Mouse (Mus musculus): ENCODE results near the gene Cemip. TPM values are rescaled to one million over a fixed set of nuclear protein-coding genes. Genes with fewer than 3 reads are reported as not detected.

Gene Cemip
- polyA plus RNA-seq, 1 experiment from 2014 or later = 0.51 TPM

- Histone ChIP-seq H3K27me3 (replicated peaks) (no peaks in the 10 kb centered on the region), H3K9me3 (no peaks in the 10 kb centered on the region), H3K4me2 (no peak overlapping the region), H3K4me3 (replicated peaks) (no peak overlapping the region), H3K9ac (no peak overlapping the region), H3K36me3 (no peaks in the 10 kb centered on the region), H3K27ac (no peak overlapping the region), H3K4me1 (peaks cover 26% of the 10 kb centered on the region)
- 45% methylated on average over 7 of the region's 7 CpGs for WGBS
- no peak for ATAC-seq (ENCODE audit: insufficient read depth, low FRiP score, low read depth)
Observed at GRCm38 (mm10) chr7:84116621-84117542, 30.6 kb upstream of the Cemip start.

- Histone ChIP-seq H3K4me2 (no peak overlapping the region), H3K4me1 (peaks cover 20% of the 10 kb centered on the region), H3K4me3 (replicated peaks) (no peak overlapping the region), H3K9me3 (no peaks in the 10 kb centered on the region), H3K9ac (no peak overlapping the region), H3K36me3 (no peaks in the 10 kb centered on the region), H3K27ac (no peak overlapping the region), H3K27me3 (replicated peaks) (no peaks in the 10 kb centered on the region)
- ATAC-seq (ENCODE audit: insufficient read depth, low FRiP score, low read depth) = no peak
- 67% methylated on average over 2 of the region's 2 CpGs for WGBS
Observed at GRCm38 (mm10) chr7:84115385-84115784, 29.1 kb upstream of the Cemip start.

DNA sequence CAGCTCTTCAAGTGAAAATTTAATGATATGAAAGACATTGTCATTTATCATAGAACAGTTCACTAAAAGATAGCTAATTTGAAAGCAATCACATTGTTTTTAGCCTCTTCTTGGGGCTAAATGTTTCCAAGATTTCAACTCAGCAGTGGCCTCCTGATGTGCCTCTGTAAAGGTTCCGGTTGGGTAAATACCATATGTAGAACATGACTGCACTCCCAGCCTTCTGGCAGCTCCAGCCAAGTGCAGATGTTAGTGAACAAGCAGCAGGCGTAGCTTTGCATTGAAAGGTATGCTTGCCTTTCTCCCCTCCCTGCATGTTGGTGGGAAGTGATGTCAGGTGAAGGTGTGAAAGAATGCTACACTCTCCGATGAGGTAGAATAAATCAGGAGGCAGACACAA is 28.5 kb upstream of the Cemip start:
- 76% methylated on average over 3 of the region's 3 CpGs for WGBS
- Histone ChIP-seq H3K9me3 (no peaks in the 10 kb centered on the region), H3K4me1 (peaks cover 14% of the 10 kb centered on the region), H3K4me3 (replicated peaks) (no peak overlapping the region), H3K36me3 (no peaks in the 10 kb centered on the region), H3K4me2 (no peak overlapping the region), H3K27me3 (replicated peaks) (no peaks in the 10 kb centered on the region), H3K9ac (no peak overlapping the region), H3K27ac (no peak overlapping the region)
- ATAC-seq (ENCODE audit: insufficient read depth, low FRiP score, low read depth) = no peak

GRCm38 (mm10) chr7:84113035-84113390 is 26.7 kb upstream of the Cemip start:
- no peak overlapping the region for H3K9ac ChIP-seq
- no peak overlapping the region for H3K4me3 ChIP-seq (replicated peaks)
- no peak overlapping the region for H3K27ac ChIP-seq
- H3K4me2 ChIP-seq = no peak overlapping the region
- no peaks in the 10 kb centered on the region for H3K27me3 ChIP-seq (replicated peaks)
- H3K36me3 ChIP-seq = no peaks in the 10 kb centered on the region
- H3K9me3 ChIP-seq = no peaks in the 10 kb centered on the region
- no peak for ATAC-seq (ENCODE audit: insufficient read depth, low FRiP score, low read depth)
- peaks cover 11% of the 10 kb centered on the region for H3K4me1 ChIP-seq
- 89% methylated on average over 8 of the region's 8 CpGs for WGBS

DNA sequence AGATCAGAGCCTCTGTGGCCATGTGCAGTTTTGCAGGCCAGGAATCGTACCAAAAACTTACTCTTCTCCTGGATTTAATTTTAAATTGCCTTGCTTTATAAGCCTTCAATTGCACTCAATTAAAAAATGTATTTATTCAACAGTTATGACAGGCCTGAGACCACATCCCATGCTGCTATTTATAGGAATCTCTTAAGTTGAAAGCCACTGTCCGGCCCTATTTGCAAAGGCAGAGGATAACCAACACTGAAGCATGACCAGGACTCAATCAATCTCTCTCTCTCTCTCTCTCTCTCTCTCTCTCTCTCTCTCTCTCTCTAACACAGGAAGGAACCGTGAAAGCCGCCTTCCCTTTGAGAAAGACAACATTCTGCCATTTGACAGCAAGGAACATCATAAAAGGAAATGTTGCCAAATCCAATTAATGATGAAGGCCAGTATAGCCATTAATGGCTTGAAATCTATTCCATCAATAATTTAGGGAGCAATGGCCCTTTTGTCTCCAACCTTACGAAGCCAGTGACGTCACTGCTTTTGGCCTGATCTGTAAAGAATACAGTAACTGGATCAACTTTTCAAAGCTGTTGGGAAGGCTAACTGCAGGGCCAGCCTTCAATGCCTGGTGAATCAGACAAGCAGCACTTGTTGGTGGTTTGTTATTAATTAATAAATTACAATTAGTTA is 26.2 kb upstream of the Cemip start:
- Histone ChIP-seq H3K27ac (no peak overlapping the region), H3K36me3 (no peaks in the 10 kb centered on the region), H3K4me3 (replicated peaks) (no peak overlapping the region), H3K9ac (no peak overlapping the region), H3K4me2 (no peak overlapping the region), H3K9me3 (no peaks in the 10 kb centered on the region), H3K4me1 (peaks cover 7% of the 10 kb centered on the region), H3K27me3 (replicated peaks) (no peaks in the 10 kb centered on the region)
- 71% methylated on average over 6 of the region's 6 CpGs for WGBS
- ATAC-seq (ENCODE audit: insufficient read depth, low FRiP score, low read depth) = no peak

GRCm38 (mm10) chr7:84111716-84112350 is 25.5 kb upstream of the Cemip start:
- Histone ChIP-seq H3K27me3 (replicated peaks) (no peaks in the 10 kb centered on the region), H3K9ac (no peak overlapping the region), H3K4me2 (no peak overlapping the region), H3K27ac (no peak overlapping the region), H3K4me1 (peaks cover 7% of the 10 kb centered on the region; the same call in 1 of the 2 replicates), H3K4me3 (replicated peaks) (no peak overlapping the region), H3K36me3 (no peaks in the 10 kb centered on the region), H3K9me3 (no peaks in the 10 kb centered on the region)
- ATAC-seq (ENCODE audit: insufficient read depth, low FRiP score, low read depth) = no peak
- 42% methylated on average over 10 of the region's 10 CpGs for WGBS

GRCm38 (mm10) chr7:84106942-84107341 is 20.6 kb upstream of the Cemip start:
- no peak overlapping the region for H3K4me3 ChIP-seq (replicated peaks)
- WGBS = 93% methylated on average over 1 of the region's 1 CpGs
- no peak overlapping the region for H3K9ac ChIP-seq
- H3K4me2 ChIP-seq = no peak overlapping the region
- no peak for ATAC-seq (ENCODE audit: insufficient read depth, low FRiP score, low read depth)
- H3K4me1 ChIP-seq = peaks cover 4% of the 10 kb centered on the region; the same call in 1 of the 2 replicates
- no peaks in the 10 kb centered on the region for H3K27me3 ChIP-seq (replicated peaks)
- no peaks in the 10 kb centered on the region for H3K36me3 ChIP-seq
- H3K27ac ChIP-seq = no peak overlapping the region
- H3K9me3 ChIP-seq = no peaks in the 10 kb centered on the region

- H3K9ac ChIP-seq = no peak overlapping the region
- H3K36me3 ChIP-seq = no peaks in the 10 kb centered on the region
- no peak overlapping the region for H3K4me3 ChIP-seq (replicated peaks)
- H3K4me1 ChIP-seq = no peaks in the 10 kb centered on the region
- H3K4me2 ChIP-seq = no peak overlapping the region
- ATAC-seq (ENCODE audit: insufficient read depth, low FRiP score, low read depth) = no peak
- WGBS = 86% methylated on average over 1 of the region's 1 CpGs
- no peaks in the 10 kb centered on the region for H3K9me3 ChIP-seq
- H3K27me3 ChIP-seq (replicated peaks) = no peaks in the 10 kb centered on the region
- H3K27ac ChIP-seq = no peak overlapping the region
Observed at GRCm38 (mm10) chr7:84102589-84102988, 16.3 kb upstream of the Cemip start.

DNA sequence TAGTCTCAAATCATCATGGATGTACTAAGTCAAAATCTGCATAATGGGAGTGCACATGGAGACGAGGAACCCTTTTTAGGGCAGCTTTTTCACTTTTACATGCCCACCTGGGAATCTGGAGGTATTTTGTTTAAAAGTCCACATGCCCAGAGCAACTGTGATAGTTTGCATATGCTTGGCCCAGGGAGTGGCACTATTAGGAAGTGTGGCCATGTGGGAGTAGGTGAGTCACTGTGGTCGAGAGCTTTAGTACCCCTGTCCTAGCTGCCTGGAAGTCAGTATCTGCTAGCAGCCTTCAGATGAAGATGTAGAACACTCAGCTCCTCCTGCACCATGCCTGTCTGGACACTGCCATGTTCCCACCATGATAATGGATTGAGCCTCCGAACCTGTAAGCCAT is 14.4 kb upstream of the Cemip start:
- no peak for ATAC-seq (ENCODE audit: insufficient read depth, low FRiP score, low read depth)
- 76% methylated on average over 3 of the region's 3 CpGs for WGBS

GRCm38 (mm10) chr7:84098098-84098497 is 11.8 kb upstream of the Cemip start:
- Histone ChIP-seq H3K4me3 (replicated peaks) (no peak overlapping the region), H3K4me1 (no peaks in the 10 kb centered on the region), H3K36me3 (no peaks in the 10 kb centered on the region), H3K9ac (no peak overlapping the region), H3K4me2 (no peak overlapping the region), H3K27me3 (replicated peaks) (no peaks in the 10 kb centered on the region), H3K9me3 (no peaks in the 10 kb centered on the region), H3K27ac (no peak overlapping the region)
- WGBS = 89% methylated on average over 1 of the region's 1 CpGs
- ATAC-seq (ENCODE audit: insufficient read depth, low FRiP score, low read depth) = no peak

More for the DNA sequence above, 14.4 kb upstream of the Cemip start:
- Histone ChIP-seq H3K36me3 (no peaks in the 10 kb centered on the region), H3K9ac (no peak overlapping the region), H3K4me3 (replicated peaks) (no peak overlapping the region), H3K4me1 (no peaks in the 10 kb centered on the region), H3K27ac (no peak overlapping the region), H3K27me3 (replicated peaks) (no peaks in the 10 kb centered on the region), H3K4me2 (no peak overlapping the region), H3K9me3 (no peaks in the 10 kb centered on the region)

- WGBS = 63% methylated on average over 6 of the region's 6 CpGs
- Histone ChIP-seq H3K4me2 (no peak overlapping the region), H3K4me1 (no peaks in the 10 kb centered on the region), H3K9me3 (no peaks in the 10 kb centered on the region), H3K27ac (no peak overlapping the region), H3K4me3 (replicated peaks) (no peak overlapping the region), H3K27me3 (replicated peaks) (no peaks in the 10 kb centered on the region), H3K9ac (no peak overlapping the region), H3K36me3 (no peaks in the 10 kb centered on the region)
- no peak for ATAC-seq (ENCODE audit: insufficient read depth, low FRiP score, low read depth)
Observed at GRCm38 (mm10) chr7:84096501-84096900, 10.2 kb upstream of the Cemip start.

DNA sequence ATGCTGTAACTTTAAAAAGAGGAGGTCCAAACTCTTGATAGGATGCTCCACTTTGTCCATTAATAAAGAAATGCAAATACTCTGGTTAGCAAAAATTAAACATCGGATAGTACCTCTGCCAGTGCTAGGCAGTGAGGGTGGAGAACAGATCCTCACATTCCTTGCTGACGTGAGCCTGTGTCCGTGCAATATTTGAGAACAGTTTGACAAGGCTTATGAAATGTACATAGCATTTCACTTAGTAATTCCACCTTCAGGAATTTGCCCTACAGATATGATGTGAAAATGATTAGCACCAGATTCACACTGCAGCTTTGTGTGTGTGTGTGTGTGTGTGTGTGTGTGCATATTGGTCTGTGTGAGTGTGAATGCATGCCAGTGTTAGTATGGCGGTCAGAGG is 4.5 kb upstream of the Cemip start:
- Histone ChIP-seq H3K9ac (no peak overlapping the region), H3K4me2 (no peak overlapping the region), H3K36me3 (no peaks in the 10 kb centered on the region), H3K27ac (no peak overlapping the region), H3K4me3 (replicated peaks) (no peak overlapping the region), H3K4me1 (peaks cover 6% of the 10 kb centered on the region), H3K9me3 (no peaks in the 10 kb centered on the region), H3K27me3 (replicated peaks) (peaks cover 17% of the 10 kb centered on the region; the same call in 1 of the 2 replicates)
- 60% methylated on average over 4 of the region's 4 CpGs for WGBS
- ATAC-seq (ENCODE audit: insufficient read depth, low FRiP score, low read depth) = no peak
